Mouse (Mus musculus): ENCODE data around the gene Tmem135.

Tmem135 gene

GRCm38 (mm10) chr7:89404081-89404733 is at the start of gene Tmem135, which contains the start of gene Fzd4:
TSS of gene Tmem135 (minus strand) at chr7:89404222.
TSS of gene Fzd4 (plus strand) at chr7:89404355.
- DNase-seq = peak; percentile 75

GRCm38 (mm10) chr7:89450312-89450711 is 46.3 kb upstream of the Tmem135 start:
- DNase-seq = no peak

GRCm38 (mm10) chr7:89445137-89445536 is 41.1 kb upstream of the Tmem135 start:
- no peak for DNase-seq

DNA sequence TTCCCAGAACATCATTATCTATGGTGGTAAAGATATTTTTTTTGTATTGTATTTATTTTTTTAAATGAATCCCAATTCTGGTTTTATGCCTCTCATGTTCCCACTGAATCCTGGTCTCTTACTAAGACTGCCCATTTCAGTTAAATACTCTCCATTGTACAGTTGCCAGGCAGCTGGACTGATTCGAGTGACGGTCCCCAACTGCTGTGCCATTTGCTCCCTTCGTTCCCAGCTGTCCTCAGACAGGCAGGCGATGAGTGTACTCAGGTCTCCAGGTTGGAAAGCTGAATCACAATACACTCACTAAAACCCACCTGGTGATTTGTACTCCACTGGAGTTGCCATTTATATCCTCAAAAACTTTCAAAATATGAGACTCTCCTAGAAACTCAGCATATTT is 38.2 kb upstream of the Tmem135 start:
- DNase-seq = no peak

GRCm38 (mm10) chr7:89441291-89441690 is 37.3 kb upstream of the Tmem135 start:
- DNase-seq = no peak

GRCm38 (mm10) chr7:89437589-89437988 is 33.6 kb upstream of the Tmem135 start:
- peak; percentile 10 for DNase-seq

DNA sequence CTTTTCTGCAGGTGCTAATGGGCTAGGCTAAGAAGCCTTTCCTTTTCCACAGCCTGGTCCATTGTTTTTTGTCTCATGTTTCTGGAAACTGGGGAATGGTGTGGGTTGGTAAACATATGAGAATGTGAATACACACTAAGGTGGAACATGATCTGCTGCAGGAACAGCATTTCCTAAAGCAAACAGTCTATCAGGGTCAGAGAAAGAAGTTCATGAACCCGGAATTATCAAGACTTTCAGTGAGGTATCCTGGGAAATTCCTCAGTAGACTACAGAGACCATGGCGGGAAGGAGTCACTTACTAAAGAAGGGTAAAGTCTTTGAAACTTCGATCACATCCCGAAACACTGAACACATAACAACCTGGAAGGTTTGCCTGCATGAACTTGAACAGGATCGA is 32.4 kb upstream of the Tmem135 start:
- DNase-seq = no peak

DNA sequence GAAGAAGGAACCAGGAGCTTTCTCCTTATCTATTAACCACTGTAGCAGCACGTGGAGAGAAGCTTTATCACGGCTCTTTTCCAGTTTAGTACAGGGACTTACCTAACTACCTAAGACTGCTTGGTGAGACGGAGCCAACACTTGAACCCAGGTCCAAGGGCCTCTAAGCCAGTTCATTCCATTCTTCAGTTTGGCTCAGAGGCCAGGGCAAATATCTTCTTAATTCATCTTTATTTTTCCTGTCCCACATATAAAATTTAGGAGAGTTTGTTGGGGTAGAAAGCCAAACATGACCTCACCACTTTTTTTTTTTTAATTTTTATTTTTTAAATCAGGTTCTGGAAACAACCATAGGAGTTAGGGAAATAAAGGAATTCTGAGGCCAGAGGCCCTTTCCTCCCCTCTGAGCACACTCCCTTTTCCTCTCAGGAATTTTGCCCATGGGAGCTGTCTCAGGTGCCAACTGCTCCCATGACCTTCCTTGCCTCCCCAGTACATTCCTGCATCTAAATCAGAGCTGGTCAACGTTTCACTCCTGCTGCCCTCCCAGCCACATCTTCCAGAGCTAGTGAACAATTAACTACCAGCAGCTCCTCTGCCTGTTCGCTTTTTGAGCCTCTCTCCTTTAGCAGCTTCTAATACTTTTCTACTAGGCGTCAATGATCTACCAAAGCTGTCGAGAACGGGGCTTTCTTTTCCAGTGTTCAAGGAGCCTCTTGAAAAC is 30.0 kb upstream of the Tmem135 start:
- DNase-seq = no peak

GRCm38 (mm10) chr7:89433193-89433892 is 29.3 kb upstream of the Tmem135 start:
- no peak for DNase-seq

GRCm38 (mm10) chr7:89431185-89431584 is 27.2 kb upstream of the Tmem135 start:
- no peak for DNase-seq

- no peak for DNase-seq
Measured at GRCm38 (mm10) chr7:89429326-89429725, 25.3 kb upstream of the Tmem135 start.

DNA sequence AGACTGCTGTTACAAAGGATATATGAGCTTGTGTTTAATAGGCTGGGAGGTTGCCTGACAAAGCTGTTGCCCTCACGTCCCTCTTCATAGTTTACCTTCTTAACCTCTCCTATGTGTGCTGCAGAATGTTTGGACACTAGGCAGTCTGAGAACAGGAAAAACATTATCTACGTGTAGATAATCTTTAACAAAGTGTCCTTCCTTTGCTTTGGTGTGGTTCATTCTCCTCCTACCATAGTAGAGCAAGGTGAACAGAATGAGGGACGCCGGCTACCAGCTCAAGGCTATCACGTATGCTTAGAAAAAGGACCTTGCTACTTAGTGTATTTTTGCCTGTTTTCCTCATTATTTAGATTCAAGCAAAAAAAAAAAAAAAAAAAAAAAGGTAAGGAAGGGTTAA is 24.8 kb upstream of the Tmem135 start:
- DNase-seq = no peak

- DNase-seq = no peak
Measured at GRCm38 (mm10) chr7:89427101-89427500, 23.1 kb upstream of the Tmem135 start.

DNA sequence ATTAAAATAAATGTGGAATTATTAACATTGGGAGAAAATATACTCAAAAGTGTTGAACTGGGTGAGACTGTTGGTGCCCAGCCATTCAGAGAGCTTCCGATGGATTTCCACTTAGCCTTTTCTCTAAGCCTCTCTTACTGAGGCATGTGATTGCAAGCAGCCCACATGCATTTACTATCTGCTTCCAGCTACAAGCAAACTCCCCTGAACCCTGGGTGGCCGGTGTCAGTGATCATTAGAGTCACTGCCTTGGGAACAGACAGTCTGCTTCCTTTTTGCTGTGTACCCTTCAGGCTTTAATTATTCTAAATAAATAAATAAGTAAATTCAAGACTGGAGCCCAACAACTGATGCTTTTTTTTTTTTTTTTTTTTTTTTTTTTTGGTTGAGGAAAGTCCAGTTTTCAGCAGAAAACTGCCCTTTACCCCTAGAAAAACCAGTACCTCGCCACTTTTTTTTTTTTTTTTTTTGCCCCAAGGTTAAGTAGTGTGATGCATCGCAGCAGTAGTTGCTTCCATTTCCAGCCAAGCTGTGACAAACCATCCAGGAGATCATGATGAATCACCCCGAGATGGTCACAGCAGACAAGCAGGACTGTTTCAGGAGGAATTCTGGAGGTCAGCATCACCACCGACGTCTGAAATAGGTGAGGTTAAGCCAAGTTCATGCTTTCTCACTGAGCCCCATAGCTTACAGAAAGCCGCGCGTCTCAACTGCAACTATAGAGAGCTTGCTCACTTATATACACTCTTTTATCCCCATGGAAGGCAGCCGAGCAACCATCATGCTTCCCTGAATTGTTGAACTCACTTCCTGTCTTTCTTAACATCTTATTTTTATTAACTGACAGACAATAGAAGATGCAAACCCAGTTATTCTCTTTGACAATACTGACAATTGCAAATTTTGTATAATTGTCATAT is 22.0 kb upstream of the Tmem135 start:
- no peak for DNase-seq

DNA sequence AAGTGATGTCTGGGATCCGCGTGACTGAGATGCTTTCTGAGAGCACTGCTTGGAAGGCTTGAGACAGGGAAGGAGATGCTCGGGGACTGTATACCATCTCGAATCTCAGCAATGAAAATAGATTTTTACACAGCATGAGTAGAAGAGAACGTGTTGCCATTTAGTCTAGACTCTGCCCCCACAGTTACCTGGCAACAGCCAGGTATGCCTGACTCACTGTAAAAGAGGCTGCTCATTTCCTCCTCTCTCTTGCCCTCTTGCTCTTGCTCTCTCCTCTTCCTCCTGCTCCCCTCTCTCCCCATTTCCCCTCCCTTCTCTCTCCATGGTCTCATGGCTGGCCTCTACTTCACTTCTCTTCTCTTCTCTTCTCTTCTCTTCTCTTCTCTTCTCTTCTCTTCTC is 20.6 kb upstream of the Tmem135 start:
- DNase-seq = no peak

DNA sequence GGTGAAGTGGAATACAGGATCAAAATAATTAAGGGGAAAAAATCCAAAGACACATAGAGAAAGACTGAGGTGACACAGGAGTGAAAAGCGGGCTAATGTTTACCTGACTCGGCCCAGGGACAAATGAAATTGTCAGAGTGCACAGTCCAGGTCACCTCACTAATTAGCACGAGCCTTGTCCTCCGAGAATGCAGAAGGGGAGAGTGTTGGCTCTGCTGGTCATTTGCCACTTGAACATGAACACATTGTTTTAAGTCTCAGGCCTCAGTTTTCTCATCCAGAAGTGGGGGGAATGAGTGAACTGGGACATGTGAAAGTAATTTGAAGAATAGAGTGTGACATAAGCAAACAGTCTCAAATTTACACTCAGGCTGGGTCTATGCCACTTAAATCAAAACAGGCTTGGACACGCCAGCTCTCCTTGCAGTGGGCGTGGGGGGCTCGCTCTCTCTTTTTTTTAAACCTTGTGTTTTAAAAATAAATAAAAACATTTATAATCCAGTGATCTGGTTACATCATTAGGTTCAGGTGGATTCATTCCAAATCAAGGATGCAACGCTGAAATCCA is 19.8 kb upstream of the Tmem135 start:
- no peak for DNase-seq

- no peak for DNase-seq
Measured at GRCm38 (mm10) chr7:89423194-89423593, 19.2 kb upstream of the Tmem135 start.

GRCm38 (mm10) chr7:89422650-89423049 is 18.6 kb upstream of the Tmem135 start:
- no peak for DNase-seq

- no peak for DNase-seq
Measured at GRCm38 (mm10) chr7:89421294-89421693, 17.3 kb upstream of the Tmem135 start.

DNA sequence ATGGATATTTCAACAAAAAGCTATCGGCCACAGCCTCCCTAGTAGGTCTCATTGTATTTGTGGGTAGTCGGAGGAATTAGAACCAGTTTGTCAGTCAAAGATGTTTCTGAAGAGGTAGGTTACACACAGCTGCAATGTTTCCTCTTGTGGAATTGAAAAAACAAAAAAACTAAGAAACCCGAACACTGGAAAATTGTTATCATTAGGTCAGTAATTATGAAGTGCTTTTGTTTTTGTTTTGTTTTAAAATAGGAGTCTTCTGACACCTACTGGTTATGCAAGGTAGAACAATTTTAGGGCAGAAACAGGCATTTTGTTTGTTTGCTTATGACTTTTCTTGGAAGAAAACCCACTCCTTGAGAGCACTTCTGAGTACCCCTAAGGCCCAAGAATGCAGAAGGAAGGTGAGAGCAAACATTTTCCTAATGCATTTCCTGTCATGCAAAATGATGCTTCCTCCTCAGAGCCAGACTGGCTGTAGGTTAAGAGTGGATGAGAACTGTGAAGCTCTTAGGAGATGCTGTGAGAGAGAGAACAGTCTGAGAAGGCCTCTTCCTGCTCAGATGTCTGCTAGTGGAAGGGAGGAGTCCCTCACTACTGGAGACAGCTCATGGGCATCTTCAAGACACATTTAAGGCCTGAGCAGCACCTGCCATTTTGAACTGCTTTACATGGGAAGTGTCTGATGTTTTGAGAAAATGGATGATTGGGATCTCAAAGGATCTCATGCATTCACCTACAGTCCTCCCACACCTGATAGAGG is 15.1 kb upstream of the Tmem135 start:
- DNase-seq = no peak

- no peak for DNase-seq
Measured at GRCm38 (mm10) chr7:89418127-89418653, 14.2 kb upstream of the Tmem135 start.
